Mouse (Mus musculus) olfactory bulb, adult 2 months (tissue): ENCODE measurements around the gene Map3k12. TPM values are rescaled to one million over a fixed set of nuclear protein-coding genes. Genes with fewer than 3 reads are reported as not detected.

Experiments
- H3K27ac ChIP-seq: fragments of 200-500 bp; 2 replicates; pipeline ENCODE4 v1.5.1; 2012; ENCODE audit warnings: low read depth, low read length; ENCODE audit not compliant: insufficient read depth
- H3K4me1 ChIP-seq: fragments of 200-500 bp; 2 replicates; pipeline ENCODE4 v1.6.1; 2012; ENCODE audit warnings: low read length; ENCODE audit not compliant: control insufficient read depth, insufficient read depth
- H3K4me3 ChIP-seq: fragments of 200-500 bp; 2 replicates; pipeline ENCODE4 v1.5.1; 2012; ENCODE audit warnings: mild to moderate bottlenecking, low read depth, low read length, moderate library complexity; ENCODE audit not compliant: insufficient read depth
- CTCF ChIP-seq: fragments of 200-500 bp; IDR thresholded peaks from 2 replicates; pipeline ENCODE4 v1.5.1; 2012; ENCODE audit warnings: low read depth, mild to moderate bottlenecking, low read length, moderate library complexity; ENCODE audit not compliant: insufficient read depth
- POLR2A ChIP-seq: fragments of 200-500 bp; IDR thresholded peaks from 2 replicates; pipeline ENCODE4 v1.6.1; 2012; ENCODE audit warnings: mild to moderate bottlenecking, low read depth, low read length, moderate library complexity; ENCODE audit not compliant: insufficient read depth
- WGBS: fragments of 180-500 bp; shearing (Covaris S2); methylation state at CpG from one replicate; pipeline ENCODE4 v1.1.7; 2018; 5-methylcytosine and 5-hydroxymethylcytosine counted together
- polyA plus RNA-seq: library from polyadenylated mRNA; stranded (reverse); fragments of >200 nt; gene quantifications from 2 replicates; pipeline ENCODE4 v1.2.4, GENCODE M21; 2012; ENCODE audit warnings: low replicate concordance; ENCODE audit not compliant: missing spikeins, insufficient read depth, insufficient read length

The Map3k12 gene
- polyA plus RNA-seq, 1 experiment, result not detected

- 84% methylated on average over 5 of the region's 5 CpGs for WGBS
- TF ChIP-seq POLR2A, result no peak
- TF ChIP-seq CTCF, result no peak
Measured at GRCm38 (mm10) chr15:102500479-102500878, 16.4 kb downstream of the Map3k12 start.

DNA sequence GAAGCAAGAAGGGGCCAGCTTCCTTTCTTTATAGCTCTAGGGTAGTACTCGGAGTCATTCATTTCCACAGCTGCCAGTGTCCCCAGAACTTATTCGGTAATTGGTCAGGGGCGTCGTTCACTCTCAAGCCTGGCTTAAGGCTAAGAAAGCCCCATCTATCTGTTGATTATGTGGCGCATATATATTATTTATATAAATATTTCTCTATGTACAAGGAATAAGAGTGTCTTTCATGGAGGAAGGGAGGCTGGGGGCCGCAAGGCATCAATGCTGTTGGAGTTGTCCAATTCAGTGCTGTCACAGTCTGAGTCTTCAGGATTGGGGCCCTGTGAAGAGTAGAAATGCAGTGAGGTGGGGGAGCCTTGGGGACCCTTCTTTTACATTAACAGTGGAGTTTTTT lies 17.0 kb downstream of the Map3k12 start:
- WGBS, result 82% methylated on average over 6 of the region's 6 CpGs
- no peaks in the 10 kb centered on the region for H3K4me1 ChIP-seq
- TF ChIP-seq POLR2A (no peak), CTCF (no peak)
- H3K27ac ChIP-seq, result no peak overlapping the region
- no peak overlapping the region for H3K4me3 ChIP-seq

More at GRCm38 (mm10) chr15:102500479-102500878, 16.4 kb downstream of the Map3k12 start:
- H3K4me3 ChIP-seq, result no peak overlapping the region
- no peak overlapping the region for H3K27ac ChIP-seq
- peaks cover 6% of the 10 kb centered on the region; the same call in 1 of the 2 replicates for H3K4me1 ChIP-seq

- no peak overlapping the region for H3K27ac ChIP-seq
- TF ChIP-seq POLR2A, result no peak
- no peak for TF ChIP-seq CTCF
- no peaks in the 10 kb centered on the region for H3K4me1 ChIP-seq
- no peak overlapping the region for H3K4me3 ChIP-seq
- WGBS, result 40% methylated on average over 3 of the region's 3 CpGs
Measured at GRCm38 (mm10) chr15:102499370-102499769, 17.5 kb downstream of the Map3k12 start.

DNA sequence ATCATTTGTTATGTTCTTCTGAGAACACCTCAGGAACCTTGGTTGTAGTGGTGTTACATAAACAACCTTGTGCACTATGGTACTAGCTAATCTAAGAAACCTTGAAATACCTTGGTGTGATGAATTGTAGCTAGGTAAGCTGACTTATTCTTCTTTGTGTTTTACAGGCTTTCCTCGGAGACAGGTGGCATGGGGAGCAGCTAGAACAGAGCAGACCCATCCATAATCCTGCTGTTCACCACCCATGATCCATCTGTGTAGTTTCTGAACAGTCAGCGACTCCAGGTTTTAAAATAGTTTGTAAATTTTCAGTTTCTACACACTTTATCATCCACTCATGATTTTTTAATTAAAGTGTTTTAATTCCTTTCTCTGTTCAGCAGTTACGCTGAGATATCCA lies 18.5 kb downstream of the Map3k12 start:
- Histone ChIP-seq H3K4me1 (peaks cover 3% of the 10 kb centered on the region), H3K4me3 (no peak overlapping the region), H3K27ac (no peak overlapping the region)
- TF ChIP-seq CTCF (no peak), POLR2A (no peak)
- WGBS, result 46% methylated on average over 3 of the region's 3 CpGs

- Histone ChIP-seq H3K4me1 (peaks cover 3% of the 10 kb centered on the region; the same call in 1 of the 2 replicates), H3K4me3 (no peak overlapping the region), H3K27ac (no peak overlapping the region)
- TF ChIP-seq CTCF (no peak), POLR2A (no peak)
- WGBS, result 68% methylated on average over 1 of the region's 1 CpGs
Measured at GRCm38 (mm10) chr15:102487664-102488063, 29.2 kb downstream of the Map3k12 start.

GRCm38 (mm10) chr15:102485853-102486252 lies 31.0 kb downstream of the Map3k12 start:
- no peak overlapping the region for H3K27ac ChIP-seq
- H3K4me3 ChIP-seq, result no peak overlapping the region
- TF ChIP-seq CTCF (no peak), POLR2A (no peak)
- 86% methylated on average over 12 of the region's 12 CpGs for WGBS
- peaks cover 3% of the 10 kb centered on the region; the same call in 1 of the 2 replicates for H3K4me1 ChIP-seq

DNA sequence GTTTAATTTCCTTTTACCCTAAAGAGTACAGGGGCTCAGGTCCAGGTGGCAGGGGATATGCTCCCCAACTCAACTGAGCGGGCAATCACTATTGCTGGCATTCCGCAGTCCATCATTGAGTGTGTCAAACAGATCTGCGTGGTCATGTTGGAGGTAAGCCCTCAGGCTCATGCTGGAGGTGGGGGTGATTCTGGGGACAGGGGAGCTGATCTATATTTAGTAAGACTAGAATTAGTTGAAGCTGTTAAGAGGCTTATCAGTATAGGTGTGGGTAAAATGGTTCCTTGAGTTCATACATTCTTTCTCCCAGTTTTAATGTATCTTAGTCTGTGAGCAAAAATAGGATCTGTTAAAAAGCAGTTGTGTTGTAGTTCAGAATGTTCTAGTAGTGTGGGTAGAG lies 33.7 kb downstream of the Map3k12 start:
- TF ChIP-seq POLR2A, result no peak
- TF ChIP-seq CTCF, result no peak
- peaks cover 3% of the 10 kb centered on the region; the same call in 1 of the 2 replicates for H3K4me1 ChIP-seq
- no peak overlapping the region for H3K4me3 ChIP-seq
- 87% methylated on average over 3 of the region's 3 CpGs for WGBS
- H3K27ac ChIP-seq, result no peak overlapping the region

- TF ChIP-seq POLR2A (no peak), CTCF (no peak)
- no peak overlapping the region for H3K4me3 ChIP-seq
- WGBS, result 82% methylated on average over 2 of the region's 2 CpGs
- no peaks in the 10 kb centered on the region for H3K4me1 ChIP-seq
- no peak overlapping the region for H3K27ac ChIP-seq
Measured at GRCm38 (mm10) chr15:102474520-102474919, 42.3 kb downstream of the Map3k12 start.

- no peak overlapping the region for H3K4me3 ChIP-seq
- 43% methylated on average over 2 of the region's 2 CpGs for WGBS
- no peaks in the 10 kb centered on the region for H3K4me1 ChIP-seq
- TF ChIP-seq POLR2A (no peak), CTCF (no peak)
- no peak overlapping the region for H3K27ac ChIP-seq
Measured at GRCm38 (mm10) chr15:102473246-102473645, 43.6 kb downstream of the Map3k12 start.

GRCm38 (mm10) chr15:102471727-102472126 lies 45.1 kb downstream of the Map3k12 start:
- TF ChIP-seq POLR2A (no peak), CTCF (no peak)
- Histone ChIP-seq H3K4me3 (no peak overlapping the region), H3K4me1 (no peaks in the 10 kb centered on the region), H3K27ac (no peak overlapping the region)
